Mouse (Mus musculus) lung, adult 2 months (tissue): ENCODE results near the gene Psen1.

Experiments used
- CTCF ChIP-seq: fragments of 200-500 bp; IDR thresholded peaks from 2 replicates; pipeline ENCODE4 v1.5.1; 2011; ENCODE audit warnings: mild to moderate bottlenecking, low read length, control low read depth; ENCODE audit not compliant: insufficient read depth
- POLR2A ChIP-seq: fragments of 200-500 bp; IDR thresholded peaks from 2 replicates; pipeline ENCODE4 v1.6.1; 2011; ENCODE audit warnings: low read depth, mild to moderate bottlenecking, control low read depth, low read length, borderline replicate concordance; ENCODE audit errors: extremely low read depth

DNA sequence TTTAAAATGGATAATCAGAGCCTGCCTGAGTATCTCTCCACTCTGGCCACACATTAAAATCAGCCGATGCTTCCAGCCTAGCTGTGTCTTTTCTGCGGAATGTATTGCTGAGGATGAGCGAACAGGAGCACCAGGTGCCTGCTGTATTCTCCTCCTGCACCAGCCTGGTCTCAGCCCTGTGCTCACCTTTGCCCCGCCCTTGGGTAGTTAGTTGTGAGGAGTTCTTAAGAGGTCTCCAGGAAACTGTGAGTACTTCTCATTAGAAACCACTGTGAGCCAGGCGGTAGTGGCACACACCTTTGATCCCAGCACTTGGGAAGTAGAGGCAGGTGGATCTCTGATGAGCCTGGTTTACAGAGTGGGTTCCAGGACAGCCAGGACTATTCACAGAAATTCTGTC lies 44.3 kb downstream of the Psen1 start:
- TF ChIP-seq POLR2A (no peak), CTCF (no peak)
